In genomic region chr7:105736911-105737521, GRCm38 (mm10) we compare ENCODE assay signal across 8 mouse cellular contexts. TPM values are rescaled to one million over a fixed set of nuclear protein-coding genes. Genes with fewer than 3 reads are reported as not detected.
DNase-seq lines count a peak whose midpoint lies in the region; ATAC-seq lines count a peak whose summit lies in the region.

Gene Rrp8, minus strand, starts transcription at chr7:105737385.

- peak within 1 kb of the TSS; percentile 70 for H3K27ac ChIP-seq in forebrain, embryonic 15.5 days (replicated peaks)
- H3K27ac ChIP-seq in hindbrain, embryonic 12.5 days, result peak within 1 kb of the TSS; percentile 83

- intact Hi-C loops in left cerebral cortex, postnatal 14 days (cut with DNase I), result loop anchor here (2.0 to 10.0 kb wide), 3 partner anchors 74 to 182 kb away; partner anchors contain the start of genes Arfip2, Gm45799, Mrpl17 and Smpd1

- H3K9ac ChIP-seq in forebrain, embryonic 15.5 days (replicated peaks), result peak within 1 kb of the TSS; percentile 88
- H3K9ac ChIP-seq in hindbrain, embryonic 12.5 days, result peak within 1 kb of the TSS; percentile 77

- H3K4me2 ChIP-seq in forebrain, embryonic 15.5 days (replicated peaks), result peak within 1 kb of the TSS; percentile 95
- H3K4me2 ChIP-seq in hindbrain, embryonic 12.5 days (replicated peaks), result peak within 1 kb of the TSS; percentile 89

- H3K4me3 ChIP-seq in forebrain, embryonic 15.5 days, result peak within 1 kb of the TSS; percentile 89
- H3K4me3 ChIP-seq in hindbrain, embryonic 12.5 days, result peak within 1 kb of the TSS; percentile 79

- no peak; the same call in 1 of the 2 replicates for ATAC-seq in forebrain, embryonic 15.5 days (replicated peaks)
- no peak for ATAC-seq in hindbrain, embryonic 12.5 days (ENCODE audit: low FRiP score)
- peak; percentile 28 for ATAC-seq in megakaryocyte, adult 5-6 weeks (ENCODE audit: poor library complexity, severe bottlenecking)

- no peaks in the 10 kb centered on the region for H3K9me3 ChIP-seq in forebrain, embryonic 15.5 days
- no peaks in the 10 kb centered on the region for H3K9me3 ChIP-seq in hindbrain, embryonic 12.5 days (replicated peaks)

- under 1% methylated on average over 30 of the region's 30 CpGs for WGBS in forebrain, embryonic 15.5 days
- WGBS in hindbrain, embryonic 12.5 days, result 1% methylated on average over 30 of the region's 30 CpGs

- DNase-seq in embryo, embryonic 11 days, result peak; percentile 50
- no peak for DNase-seq in embryo, embryonic 9.5 days (ENCODE audit: extremely low spot score)
- peak; percentile 52 for DNase-seq in adrenal gland, postnatal 14 days
- no peak for DNase-seq in left cerebral cortex, postnatal 14 days (ENCODE audit: low spot score in 2 of 2)
- peak; percentile 33 for DNase-seq in splenic B cell, adult 2 months (ENCODE audit: low read depth, low spot score)

- H3K27me3 ChIP-seq in forebrain, embryonic 15.5 days, result no peaks in the 10 kb centered on the region
- H3K27me3 ChIP-seq in hindbrain, embryonic 12.5 days, result no peaks in the 10 kb centered on the region
- no peaks in the 10 kb centered on the region for H3K27me3 ChIP-seq in splenic B cell, adult 2 months (ENCODE audit: control insufficient read depth, insufficient read depth, low read length, poor library complexity, severe bottlenecking)

- peaks cover 35% of the 10 kb centered on the region for H3K4me1 ChIP-seq in forebrain, embryonic 15.5 days
- H3K4me1 ChIP-seq in hindbrain, embryonic 12.5 days, result peaks cover 14% of the 10 kb centered on the region

- peaks cover 44% of the 10 kb centered on the region for H3K36me3 ChIP-seq in forebrain, embryonic 15.5 days
- peaks cover 44% of the 10 kb centered on the region for H3K36me3 ChIP-seq in hindbrain, embryonic 12.5 days
- peaks cover 6% of the 10 kb centered on the region for H3K36me3 ChIP-seq in splenic B cell, adult 2 months (ENCODE audit: control insufficient read depth, insufficient read depth, low read length, poor library complexity, severe bottlenecking)

RNA-seq across cellular contexts. Expression of gene Rrp8, which starts in this region (rescaled TPM):
- total RNA-seq in adrenal gland, postnatal 14 days (2021), result 16.2 and 19.3 TPM in 2 replicates
- 24.4 and 25.8 TPM in 2 replicates for polyA plus RNA-seq in forebrain, embryonic 15.5 days (2015; fragmentation: Nextera tagmentation; extraction: Ambion mirVana)
- polyA plus RNA-seq in hindbrain, embryonic 12.5 days (2016; fragmentation: Nextera tagmentation; extraction: Ambion mirVana), result 32.7 and 36.6 TPM in 2 replicates
- 10 to 100 TPM; 10.1 to 15.2 TPM for total RNA-seq in left cerebral cortex, postnatal 14 days (2021)
- 12.3 and 15.8 TPM in 2 replicates for total RNA-seq in megakaryocyte, adult 5-6 weeks (2015)
- 17.4 and 21.0 TPM in 2 replicates for total RNA-seq in megakaryocyte, adult 5-6 weeks (2017)

Comparison
In these comparisons a context has a peak if more than half of its experiments do, and no peak if none do; other contexts are left out.
1. DNase-seq: peak in embryo, embryonic 11 days (single experiment), adrenal gland, postnatal 14 days (single experiment) and splenic B cell, adult 2 months (single experiment); none in embryo, embryonic 9.5 days (single experiment) and left cerebral cortex, postnatal 14 days (0 of 2).